8 mouse cellular contexts compared by ENCODE assay signal in the genomic region with DNA sequence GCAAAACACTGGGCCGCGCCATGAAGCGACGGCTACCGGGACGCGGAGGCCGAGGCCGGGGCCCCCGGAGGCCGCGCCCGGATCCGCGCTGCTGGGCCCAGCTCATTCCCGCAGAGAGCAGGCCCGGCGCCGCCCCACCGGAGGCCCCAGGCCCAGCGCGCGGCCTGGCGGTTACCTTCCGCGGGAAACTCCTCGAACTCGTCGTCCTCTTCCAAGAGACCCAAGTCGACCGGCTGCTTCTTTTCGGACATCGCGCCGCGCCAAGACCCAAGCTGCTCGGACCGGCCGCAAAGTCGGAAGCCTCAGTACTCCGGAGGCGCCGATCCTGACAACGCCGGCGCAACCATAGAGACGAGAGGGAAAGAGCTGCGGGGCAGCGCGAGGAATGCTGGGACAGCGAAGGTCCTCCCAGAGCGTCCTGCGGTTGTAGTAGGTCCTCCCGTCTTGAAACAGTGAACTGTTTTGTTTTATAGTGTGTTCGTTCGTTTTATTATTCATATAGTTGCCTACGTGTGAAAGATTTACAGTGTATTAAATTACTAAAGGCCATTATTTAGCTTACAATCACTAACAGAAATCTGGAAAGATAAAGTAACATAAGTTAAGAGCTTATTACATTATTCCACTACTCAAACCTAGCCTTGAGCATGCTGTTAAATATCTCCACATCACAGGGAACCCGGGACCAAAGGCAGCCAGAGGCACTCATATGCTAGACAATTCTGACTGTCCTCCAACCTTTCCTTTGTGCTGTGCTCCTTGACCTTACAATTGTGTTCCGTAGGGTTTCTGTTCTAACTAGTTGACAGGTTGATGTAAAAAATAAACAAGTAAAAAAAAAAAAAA. TPM values are rescaled to one million over a fixed set of nuclear protein-coding genes. Genes with fewer than 3 reads are reported as not detected.
DNase-seq lines count a peak whose midpoint lies in the region; ATAC-seq and TF ChIP-seq lines count a peak whose summit lies in the region.

A gene (minus strand): TSS at position 360 of the 846 bp plus-strand sequence.

- no peaks in the 10 kb centered on the region for H3K36me3 ChIP-seq in embryonic facial prominence, embryonic 15.5 days
- peaks cover 4% of the 10 kb centered on the region for H3K36me3 ChIP-seq in limb, embryonic 14.5 days (ENCODE audit: control insufficient read depth, insufficient read depth, low read length)
- no peaks in the 10 kb centered on the region for H3K36me3 ChIP-seq in midbrain, postnatal 0 days (ENCODE audit: insufficient read depth, low read length)

- peak; percentile 95 for ATAC-seq in embryonic facial prominence, embryonic 15.5 days (ENCODE audit: insufficient number of reproducible peaks, low FRiP score, low TSS enrichment, low read depth)
- ATAC-seq in limb, embryonic 14.5 days (ENCODE audit: low FRiP score, low read depth), result peak; percentile 98
- peak; percentile 98 for ATAC-seq in midbrain, postnatal 0 days (ENCODE audit: low FRiP score)

- peak; percentile 62; the same call in 1 of the 2 replicates for TF ChIP-seq POLR2A in bone marrow, adult 2 months (IDR thresholded peaks at IDR 0.05; ENCODE audit: borderline replicate concordance, control insufficient read depth, low read depth, low read length)
- peak; percentile 83; the same call in 1 of the 2 replicates for TF ChIP-seq POLR2A in limb, embryonic 14.5 days (IDR thresholded peaks at IDR 0.05; ENCODE audit: borderline replicate concordance, extremely low read depth, insufficient read depth, insufficient read length)

- TF ChIP-seq CTCF in bone marrow, adult 2 months (IDR thresholded peaks at IDR 0.05; ENCODE audit: control insufficient read depth, insufficient read depth, low read length), result no peak
- TF ChIP-seq CTCF in midbrain, postnatal 0 days (IDR thresholded peaks at IDR 0.05), result no peak; the same call in 1 of the 2 replicates

- peak within 1 kb of the TSS; percentile 94 for H3K9ac ChIP-seq in embryonic facial prominence, embryonic 15.5 days
- H3K9ac ChIP-seq in limb, embryonic 14.5 days (ENCODE audit: low read depth, low read length, severe bottlenecking), result peak within 1 kb of the TSS; percentile 99
- H3K9ac ChIP-seq in midbrain, postnatal 0 days (replicated peaks; ENCODE audit: low read length, poor library complexity, severe bottlenecking), result peak within 1 kb of the TSS; percentile 98

- H3K4me2 ChIP-seq in embryonic facial prominence, embryonic 15.5 days (replicated peaks), result peak within 1 kb of the TSS; percentile 56
- peak within 1 kb of the TSS; percentile 68 for H3K4me2 ChIP-seq in limb, embryonic 14.5 days (replicated peaks; ENCODE audit: low read depth, low read length, severe bottlenecking)
- H3K4me2 ChIP-seq in midbrain, postnatal 0 days (ENCODE audit: low read depth, low read length, poor library complexity, severe bottlenecking), result peak within 1 kb of the TSS; percentile 61

- H3K9me3 ChIP-seq in embryonic facial prominence, embryonic 15.5 days (replicated peaks), result no peaks in the 10 kb centered on the region
- H3K9me3 ChIP-seq in limb, embryonic 14.5 days (ENCODE audit: control insufficient read depth, low read length), result no peaks in the 10 kb centered on the region
- H3K9me3 ChIP-seq in midbrain, postnatal 0 days (ENCODE audit: low read length), result no peaks in the 10 kb centered on the region

- H3K4me1 ChIP-seq in bone marrow, adult 2 months (ENCODE audit: control insufficient read depth, insufficient read depth, low read length), result peaks cover 1% of the 10 kb centered on the region; the same call in 1 of the 2 replicates
- H3K4me1 ChIP-seq in embryonic facial prominence, embryonic 15.5 days, result peaks cover 5% of the 10 kb centered on the region; the same call in 1 of the 2 replicates
- H3K4me1 ChIP-seq in limb, embryonic 14.5 days (ENCODE audit: control insufficient read depth, insufficient read depth, low read length), result peaks cover 4% of the 10 kb centered on the region; the same call in 1 of the 2 replicates
- H3K4me1 ChIP-seq in midbrain, postnatal 0 days (ENCODE audit: insufficient read depth, low read length), result peaks cover 3% of the 10 kb centered on the region; the same call in 1 of the 2 replicates

- H3K27ac ChIP-seq in bone marrow, adult 2 months (ENCODE audit: control insufficient read depth, insufficient read depth, low read depth, low read length, poor library complexity), result peak within 1 kb of the TSS; percentile 96
- H3K27ac ChIP-seq in embryonic facial prominence, embryonic 15.5 days (replicated peaks), result peak within 1 kb of the TSS; percentile 92
- peak within 1 kb of the TSS; percentile 94 for H3K27ac ChIP-seq in limb, embryonic 14.5 days (replicated peaks; ENCODE audit: low read depth, low read length)
- H3K27ac ChIP-seq in midbrain, postnatal 0 days (ENCODE audit: low read depth, low read length), result peak within 1 kb of the TSS; percentile 80

- WGBS in bone marrow, adult 2 months, result 1% methylated on average over 59 of the region's 59 CpGs
- WGBS in embryonic facial prominence, embryonic 15.5 days, result 1% methylated on average over 59 of the region's 59 CpGs
- 4% methylated on average over 55 of the region's 59 CpGs for WGBS in limb, embryonic 14.5 days
- WGBS in midbrain, postnatal 0 days, result 1% methylated on average over 52 of the region's 59 CpGs

- H3K4me3 ChIP-seq in bone marrow, adult 2 months (replicated peaks; ENCODE audit: control insufficient read depth, low read depth, low read length), result peak within 1 kb of the TSS; percentile 91
- H3K4me3 ChIP-seq in embryonic facial prominence, embryonic 15.5 days (replicated peaks), result peak within 1 kb of the TSS; percentile 69
- peak within 1 kb of the TSS; percentile 93 for H3K4me3 ChIP-seq in limb, embryonic 14.5 days (replicated peaks; ENCODE audit: low read length)
- H3K4me3 ChIP-seq in midbrain, postnatal 0 days (ENCODE audit: low read depth, low read length), result peak within 1 kb of the TSS; percentile 98

- DNase-seq in 416B (ENCODE audit: low read depth), result peak; percentile 92
- DNase-seq in heart, adult 8-10 months (ENCODE audit: low spot score), result peak; percentile 93
- DNase-seq in kidney, adult 9 months, result peak; percentile 93
- DNase-seq in limb, embryonic 14.5 days (ENCODE audit: low spot score), result peak; percentile 94
- DNase-seq in midbrain, postnatal 0 days (ENCODE audit: low spot score), result peak; percentile 95
- peak; percentile 79 to 86 for DNase-seq in spleen, postnatal 14 days (ENCODE audit: low spot score in 2 of 2)

- H3K27me3 ChIP-seq in embryonic facial prominence, embryonic 15.5 days, result no peaks in the 10 kb centered on the region
- H3K27me3 ChIP-seq in limb, embryonic 14.5 days (ENCODE audit: control insufficient read depth, insufficient read depth, low read length), result no peaks in the 10 kb centered on the region
- no peaks in the 10 kb centered on the region for H3K27me3 ChIP-seq in midbrain, postnatal 0 days (ENCODE audit: insufficient read depth, low read length)

RNA-seq across cellular contexts. Expression of the gene that starts here (rescaled TPM):
- 68.9 and 129 TPM in 2 replicates for polyA plus RNA-seq in bone marrow, adult 2 months (2011; ENCODE audit: insufficient read depth, insufficient read length, low replicate concordance, missing spikeins)
- 247 and 253 TPM in 2 replicates for polyA plus RNA-seq in embryonic facial prominence, embryonic 15.5 days (2015; fragmentation: Nextera tagmentation; extraction: Ambion mirVana)
- 100 to 1,000 TPM in 2 of 4 experiments, 10 to 100 TPM in 2; 86.4 to 114 (median 96.3) TPM for total RNA-seq in heart, adult 8-10 months (2022)
- polyA plus RNA-seq in limb, embryonic 14.5 days (2012; rRNA removed), result 73.4 and 124 TPM in 2 replicates
- polyA plus RNA-seq in limb, embryonic 14.5 days (2014; fragmentation: Nextera tagmentation; extraction: Ambion mirVana), result 264 and 280 TPM in 2 replicates
- total RNA-seq in midbrain, postnatal 0 days (2014; rRNA removed), result 33.8 and 49.6 TPM in 2 replicates
- polyA plus RNA-seq in midbrain, postnatal 0 days (2015; fragmentation: Nextera tagmentation; extraction: Ambion mirVana), result 114 and 121 TPM in 2 replicates

Comparison
In these comparisons a context has a peak if more than half of its experiments do, and no peak if none do; other contexts are left out.
1. Peak in every context shown above with its lines: DNase-seq, ATAC-seq, H3K4me3 ChIP-seq and H3K27ac ChIP-seq.